Mouse (Mus musculus): ENCODE measurements around the gene Gstt1.
A peak's percentile ranks its signal among the peaks of the same experiment; 100 is the strongest.
"Not testable (repeated sequence)": the region's sequence is repeated elsewhere in the genome, so short reads cannot be mapped to it uniquely, and the experiment has no call there.

The Gstt1 gene

GRCm38 (mm10) chr10:75798176-75798696 is at the start of gene Gstt1:
TSS of gene Gstt1 (minus strand) at chr10:75798584.
- DNase-seq: no peak

DNA sequence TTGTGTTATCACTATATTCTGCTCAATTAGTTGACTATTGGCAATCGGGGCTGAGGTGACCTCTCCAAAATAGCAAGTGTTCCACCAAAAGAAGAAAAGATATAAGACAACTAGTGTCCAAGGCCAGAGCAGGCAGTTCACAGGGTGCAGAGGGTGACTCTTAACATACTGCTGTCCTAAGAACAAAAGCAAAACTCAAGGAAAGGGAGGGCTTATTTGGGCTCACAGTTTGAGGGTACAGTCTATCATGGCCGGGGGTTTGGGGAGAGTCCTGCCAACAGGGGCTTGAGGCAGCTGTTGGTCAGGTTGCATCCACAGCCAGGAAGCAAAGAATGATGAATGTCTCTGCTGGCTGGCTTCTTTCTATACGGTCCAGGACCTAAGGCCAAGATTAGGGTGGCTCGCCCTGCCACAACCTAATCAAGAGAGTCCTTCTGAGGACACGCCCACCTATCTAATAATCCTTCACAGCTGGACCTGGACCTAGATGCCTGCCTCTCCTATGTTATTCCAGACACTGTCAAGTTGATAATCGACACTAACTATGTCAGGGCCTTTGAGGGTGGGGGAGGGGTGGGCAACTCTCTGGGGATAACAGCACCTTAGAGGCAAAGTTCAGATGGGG is 47.0 kb upstream of the Gstt1 start:
- no peak for DNase-seq

- DNase-seq: no peak
Measured at GRCm38 (mm10) chr10:75844800-75845199, 46.4 kb upstream of the Gstt1 start.

DNA sequence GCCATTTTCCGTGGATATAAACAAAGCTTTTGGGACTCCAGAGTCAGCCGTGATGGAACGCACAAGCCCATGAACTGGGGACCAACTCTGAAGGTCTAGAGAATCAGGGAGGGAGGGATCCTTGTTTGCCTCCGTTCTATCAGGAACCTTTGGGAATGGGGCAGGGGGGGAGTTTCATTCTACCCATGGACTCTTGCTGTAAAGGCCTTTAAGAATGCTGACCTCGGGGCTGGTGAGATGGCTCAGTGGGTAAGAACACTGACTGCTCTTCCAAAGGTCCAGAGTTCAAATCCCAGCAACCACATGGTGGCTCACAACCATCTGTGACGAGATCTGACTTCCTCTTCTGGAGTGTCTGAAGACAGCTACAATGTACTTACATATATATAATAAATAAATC is 45.5 kb upstream of the Gstt1 start:
- DNase-seq: not testable (repeated sequence)

DNA sequence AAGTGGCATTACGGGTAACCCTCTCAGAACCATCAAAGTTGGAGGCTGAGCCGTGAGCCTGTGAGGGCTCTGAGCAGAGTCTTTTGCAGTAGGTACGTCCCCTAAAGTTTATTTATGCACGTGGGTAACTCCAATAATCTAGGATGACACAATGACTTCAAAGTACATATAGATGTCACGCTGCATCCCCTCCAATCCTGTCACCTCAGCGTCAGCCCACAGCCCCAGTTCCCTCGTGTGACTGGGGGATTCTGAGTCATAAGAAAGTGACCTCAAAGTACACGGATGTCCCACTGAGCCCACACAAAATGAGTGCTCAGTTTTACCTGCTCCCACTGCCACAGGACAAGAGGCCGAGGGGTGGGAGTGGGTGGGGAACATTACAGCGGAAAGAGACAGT is 40.7 kb upstream of the Gstt1 start:
- no peak for DNase-seq

- DNase-seq: peak; percentile 92
Measured at GRCm38 (mm10) chr10:75837248-75837759, 38.9 kb upstream of the Gstt1 start, which contains the start of gene Gstt2. TSS of gene Gstt2 (minus strand) at chr10:75837424.

DNA sequence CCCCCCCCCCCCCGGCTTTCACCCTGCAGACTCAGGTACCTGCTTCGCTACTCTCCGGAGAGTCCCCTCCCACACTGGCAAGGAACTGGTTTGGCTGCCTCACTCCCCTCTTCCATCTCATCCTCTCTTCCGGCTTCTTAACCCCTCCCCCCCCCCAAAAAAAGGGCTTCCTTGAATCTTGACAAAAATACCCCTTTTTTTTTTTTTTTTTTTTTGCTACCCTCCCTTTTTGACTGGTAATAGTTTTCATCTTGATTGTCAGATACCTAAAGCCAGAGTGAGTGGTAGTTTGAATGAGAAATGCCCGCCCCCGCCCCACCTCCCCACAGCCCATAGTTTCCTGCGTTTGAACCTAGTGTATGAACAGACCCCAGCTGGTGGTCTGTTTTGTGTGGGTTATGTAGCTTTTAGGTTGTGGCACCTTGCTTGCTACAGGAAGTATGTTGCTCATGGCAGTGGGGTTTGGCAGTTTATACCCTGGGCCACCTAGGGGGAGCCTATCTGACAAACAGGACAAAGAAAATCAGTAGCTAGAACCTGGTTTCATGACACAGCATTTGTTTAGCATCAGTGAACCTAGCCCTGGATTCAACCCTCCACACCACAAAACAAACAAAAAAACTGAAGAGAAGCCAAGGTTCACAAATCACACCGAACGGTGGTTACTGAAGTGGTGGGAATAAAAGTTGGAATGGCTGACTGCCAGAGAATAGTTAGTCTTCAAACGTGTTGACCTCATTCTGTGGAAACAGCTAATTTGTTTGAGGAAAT is 37.6 kb upstream of the Gstt1 start:
- peak; percentile 86 for DNase-seq

DNA sequence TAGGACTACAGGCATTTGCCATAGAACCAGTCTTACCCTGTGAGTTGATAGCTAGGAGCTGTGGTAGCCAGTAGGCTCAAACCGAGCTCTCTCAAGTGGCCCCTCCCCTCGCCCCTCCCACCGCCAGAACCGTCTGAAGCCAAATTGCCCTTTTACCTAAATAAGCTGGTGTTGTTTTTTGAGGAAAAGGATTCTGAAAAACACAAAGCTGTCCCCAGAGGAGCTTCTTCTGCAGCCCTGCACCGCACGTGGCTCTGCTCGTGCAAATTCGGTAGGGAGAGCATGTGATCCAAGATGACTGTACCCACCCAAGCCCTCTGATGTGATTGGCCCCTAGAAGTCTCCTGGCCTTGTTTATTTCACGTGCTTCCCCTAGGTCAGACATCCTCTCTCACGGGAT is 36.9 kb upstream of the Gstt1 start:
- DNase-seq: peak; percentile 81

- DNase-seq: no peak
Measured at GRCm38 (mm10) chr10:75834721-75835120, 36.3 kb upstream of the Gstt1 start.

GRCm38 (mm10) chr10:75834250-75834649 is 35.9 kb upstream of the Gstt1 start:
- peak; percentile 82 for DNase-seq

DNA sequence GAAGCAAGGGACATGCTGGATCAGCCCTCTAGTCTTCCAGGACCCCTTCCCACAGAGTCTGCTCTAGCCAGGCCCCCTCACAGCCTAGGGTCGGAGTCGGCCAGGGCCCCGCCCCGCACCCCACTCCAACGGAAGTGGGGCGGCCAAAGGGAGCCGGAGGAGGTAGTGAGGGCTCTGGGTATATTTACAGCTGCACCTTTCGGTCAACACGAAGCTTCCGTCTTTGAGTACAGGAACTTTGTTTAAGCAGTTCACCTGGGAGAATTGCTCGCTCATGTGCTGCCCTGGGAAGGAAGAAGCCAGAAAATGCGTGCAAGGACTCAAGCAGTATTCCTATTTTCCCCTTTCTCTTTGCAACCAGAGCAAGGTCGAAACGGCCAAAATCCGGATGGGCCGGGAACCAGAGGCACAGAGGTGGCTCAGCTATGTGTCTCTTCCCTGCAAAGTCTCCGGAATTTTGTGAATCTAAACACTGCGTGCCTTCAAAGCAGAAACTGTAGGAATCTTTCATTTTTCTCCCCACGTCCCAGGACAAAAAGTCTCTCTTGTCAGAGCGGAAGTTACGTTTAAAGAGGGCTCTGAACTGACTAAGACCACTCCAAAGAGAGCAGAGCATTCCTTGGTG is 35.2 kb upstream of the Gstt1 start:
- peak; percentile 54 for DNase-seq

GRCm38 (mm10) chr10:75832272-75832895 is 34.0 kb upstream of the Gstt1 start:
- DNase-seq: peak; percentile 80

- DNase-seq: no peak
Measured at GRCm38 (mm10) chr10:75830275-75830670, 31.9 kb upstream of the Gstt1 start.

DNA sequence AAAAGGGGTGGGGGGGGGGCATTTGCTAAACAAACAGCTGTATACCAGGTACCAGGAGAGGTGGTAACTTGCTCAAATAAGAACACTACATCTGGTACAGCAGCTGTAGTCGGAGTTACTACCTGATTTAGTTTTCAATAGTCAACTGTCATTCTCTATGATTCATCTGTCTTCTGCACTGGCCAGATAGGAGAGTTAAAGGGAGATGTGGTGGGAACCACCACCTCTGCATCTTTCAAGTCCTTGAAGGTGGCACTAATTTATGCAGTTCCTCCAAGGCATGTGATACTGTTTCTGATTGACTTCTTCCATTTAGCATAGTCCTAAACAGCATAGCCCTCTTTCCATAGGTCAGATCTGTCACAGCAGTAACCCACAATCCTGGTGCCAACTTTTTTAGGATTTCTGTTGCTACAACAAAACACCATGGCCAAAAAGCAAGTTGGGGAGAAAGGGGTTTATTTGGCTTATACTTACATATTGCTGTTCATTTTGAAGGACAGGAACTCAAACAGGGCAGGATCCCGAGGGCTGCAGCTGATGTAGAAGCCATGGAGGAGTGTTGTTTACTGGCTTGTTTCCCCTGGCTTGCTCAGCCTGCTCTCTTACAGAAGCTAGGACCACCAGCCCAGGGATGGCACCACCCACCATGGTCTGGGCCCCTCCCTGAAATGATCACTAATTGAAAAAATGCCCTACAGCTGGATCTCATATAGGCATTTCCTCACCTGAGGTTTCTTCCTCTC is 31.3 kb upstream of the Gstt1 start:
- DNase-seq: no peak

DNA sequence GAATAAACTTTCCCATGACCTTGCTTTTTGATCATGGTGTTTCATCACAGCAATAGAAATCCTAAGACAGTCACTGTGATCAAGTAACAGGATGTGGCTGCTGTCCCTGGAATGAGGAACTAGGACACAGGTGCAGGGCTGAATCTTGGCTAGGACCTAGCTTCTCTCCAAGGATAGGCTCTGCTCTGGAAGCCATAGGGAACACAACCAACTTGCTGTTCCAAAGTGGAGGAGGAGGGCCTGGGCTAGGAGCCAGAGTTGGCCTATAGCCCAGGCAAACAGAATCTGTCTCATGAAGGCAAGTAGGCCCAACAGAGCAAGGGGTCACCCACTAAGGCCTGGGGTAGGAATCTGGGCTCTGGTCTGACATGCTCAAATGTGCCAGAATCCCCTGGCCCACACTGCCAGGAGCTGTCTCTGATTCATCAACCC is 30.1 kb upstream of the Gstt1 start:
- no peak for DNase-seq

GRCm38 (mm10) chr10:75827668-75828360 is 29.4 kb upstream of the Gstt1 start:
- no peak for DNase-seq

DNA sequence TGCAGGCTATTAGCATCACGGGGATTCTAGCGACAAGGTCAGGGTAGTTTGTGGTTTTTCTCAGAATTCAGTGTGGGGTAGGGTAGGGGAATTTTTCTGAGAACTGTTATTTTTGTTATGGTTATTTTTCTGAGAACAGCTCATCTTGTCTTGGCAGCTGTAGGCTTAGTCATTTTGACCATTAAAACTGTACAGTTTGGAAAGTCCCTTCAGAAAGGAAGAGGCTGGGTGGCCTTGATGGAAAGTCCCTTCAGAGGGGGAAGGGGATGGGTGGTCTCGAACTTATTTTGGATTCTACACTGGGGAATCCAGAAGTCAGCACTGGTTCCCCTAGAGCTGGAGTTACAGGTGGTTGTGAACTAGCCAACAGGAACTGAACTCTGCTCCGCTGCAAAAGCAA is 26.1 kb upstream of the Gstt1 start:
- DNase-seq: no peak

GRCm38 (mm10) chr10:75823782-75824181 is 25.4 kb upstream of the Gstt1 start:
- DNase-seq: no peak

DNA sequence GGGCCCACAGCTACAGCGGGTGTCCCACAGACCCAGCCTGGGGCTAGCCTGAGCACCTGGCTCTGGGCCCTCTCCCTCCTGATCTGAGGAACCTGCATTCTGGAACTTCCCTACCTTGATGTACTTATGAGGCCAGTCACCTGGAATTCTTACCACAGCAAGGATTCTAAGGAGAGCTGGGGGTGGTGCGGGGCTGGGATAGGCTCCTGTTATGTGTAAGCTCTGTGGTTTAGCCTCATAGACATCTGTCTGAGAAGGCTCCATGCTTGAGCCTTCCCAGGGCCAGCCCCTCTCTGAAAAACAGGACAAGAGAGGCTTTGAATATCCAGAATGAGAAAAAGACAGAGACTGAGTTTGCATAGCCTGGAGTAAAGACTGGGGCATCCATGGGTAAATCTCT is 24.1 kb upstream of the Gstt1 start, which contains the start of gene Gstt4:
Gene Gstt4, minus strand, starts transcription at position 101 of the 400 bp plus-strand sequence.
- no peak for DNase-seq

GRCm38 (mm10) chr10:75819882-75820281 is 21.5 kb upstream of the Gstt1 start:
- DNase-seq: no peak

DNA sequence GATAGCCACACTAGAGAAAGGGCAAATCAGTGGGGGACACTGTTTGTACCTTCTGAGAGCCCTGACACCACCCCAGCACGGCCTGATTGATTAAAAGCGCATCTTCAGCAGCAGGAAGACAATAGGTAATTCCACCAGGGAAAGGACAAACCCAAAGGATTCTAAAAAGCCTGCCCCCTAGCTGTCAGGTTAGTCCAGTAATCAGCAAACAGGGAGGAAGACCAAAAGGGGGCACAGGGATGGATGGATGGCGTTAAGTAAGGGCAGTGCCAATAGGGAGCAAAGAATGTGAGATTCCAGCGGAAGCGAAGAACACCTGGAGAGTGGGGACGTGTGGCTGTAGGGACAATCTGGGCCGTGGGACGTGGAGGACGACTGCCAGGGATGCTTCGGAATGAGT is 20.3 kb upstream of the Gstt1 start:
- DNase-seq: no peak

GRCm38 (mm10) chr10:75804217-75804616 is 5.8 kb upstream of the Gstt1 start:
- DNase-seq: no peak

All from thymus, postnatal 14 days (tissue).